Mouse (Mus musculus): ENCODE results near the gene Bnc1. TPM values are rescaled to one million over a fixed set of nuclear protein-coding genes. Genes with fewer than 3 reads are reported as not detected.

Gene Bnc1
- polyA plus RNA-seq (2015; fragmentation: Nextera tagmentation; extraction: Ambion mirVana): 2.7 and 3.0 TPM in 2 replicates

DNA sequence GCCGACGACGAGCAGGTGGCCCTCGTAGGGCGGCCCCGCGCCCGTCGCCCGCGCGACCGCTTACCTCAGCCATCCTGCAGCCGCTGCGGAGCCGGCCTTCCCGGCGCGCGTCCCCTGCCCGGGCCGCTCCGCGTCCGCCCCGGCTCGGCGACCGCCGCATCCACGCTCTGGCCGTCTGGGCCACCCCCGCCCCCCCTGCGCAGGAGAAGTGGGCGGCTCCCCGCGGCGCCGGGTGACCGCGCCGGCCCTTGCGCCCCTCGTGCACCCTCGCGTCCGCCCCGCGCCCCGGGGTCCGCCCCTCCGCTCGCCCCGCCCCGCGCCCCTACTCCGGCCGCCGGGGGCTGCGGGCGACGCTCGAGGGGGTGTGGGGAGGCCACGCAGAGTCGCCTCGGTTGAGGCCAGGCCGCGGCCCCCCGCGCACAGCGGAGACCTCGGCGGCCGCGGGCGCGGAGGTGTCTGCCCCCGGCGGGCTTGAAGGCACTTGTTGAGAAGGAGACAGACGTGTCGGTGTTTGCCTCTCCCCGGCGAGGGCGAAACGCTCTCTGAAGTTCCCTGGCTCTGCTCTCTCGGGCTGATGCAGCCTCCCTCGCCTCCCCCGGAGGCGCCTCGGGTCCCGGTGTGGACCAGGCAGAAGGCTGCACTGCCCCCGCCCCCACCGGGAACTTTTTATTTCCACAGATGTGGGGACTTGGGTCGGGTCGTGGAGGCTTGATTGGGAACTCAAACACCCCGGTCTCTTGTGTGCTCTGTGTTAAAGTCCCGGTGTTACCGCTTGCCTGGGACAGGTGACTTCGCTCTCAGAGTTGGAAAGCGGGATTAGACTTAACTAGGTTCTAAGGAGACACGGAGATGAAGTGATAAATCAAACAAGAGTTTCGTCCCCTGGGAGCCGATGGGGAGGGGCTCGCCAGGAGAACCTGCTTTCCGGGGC is at the start of gene Bnc1:
Bnc1 (minus strand) TSS at position 162 of the 931 bp plus-strand sequence.
- H3K9ac ChIP-seq (ENCODE audit: low read length): peak within 1 kb of the TSS; percentile 67
- peak within 1 kb of the TSS; percentile 40; the same call in 1 of the 2 replicates for H3K27ac ChIP-seq (ENCODE audit: low read length)
- no peaks in the 10 kb centered on the region for H3K9me3 ChIP-seq (replicated peaks; ENCODE audit: control insufficient read depth, low read length)
- peak; percentile 43; the same call in 1 of the 2 replicates for ATAC-seq (replicated peaks; ENCODE audit: extremely low read depth, insufficient read depth, low FRiP score)
- WGBS: 2% methylated on average over 67 of the region's 105 CpGs
- H3K4me2 ChIP-seq (ENCODE audit: low read depth, low read length): peak within 1 kb of the TSS; percentile 95
- H3K27me3 ChIP-seq (ENCODE audit: control insufficient read depth, insufficient read depth, low read length): peaks cover 74% of the 10 kb centered on the region
- peaks cover 4% of the 10 kb centered on the region for H3K4me1 ChIP-seq (ENCODE audit: control insufficient read depth, insufficient read depth, low read length)
- peak within 1 kb of the TSS; percentile 62 for H3K4me3 ChIP-seq (ENCODE audit: low read length)
- no peaks in the 10 kb centered on the region for H3K36me3 ChIP-seq (ENCODE audit: control insufficient read depth, insufficient read depth)

DNA sequence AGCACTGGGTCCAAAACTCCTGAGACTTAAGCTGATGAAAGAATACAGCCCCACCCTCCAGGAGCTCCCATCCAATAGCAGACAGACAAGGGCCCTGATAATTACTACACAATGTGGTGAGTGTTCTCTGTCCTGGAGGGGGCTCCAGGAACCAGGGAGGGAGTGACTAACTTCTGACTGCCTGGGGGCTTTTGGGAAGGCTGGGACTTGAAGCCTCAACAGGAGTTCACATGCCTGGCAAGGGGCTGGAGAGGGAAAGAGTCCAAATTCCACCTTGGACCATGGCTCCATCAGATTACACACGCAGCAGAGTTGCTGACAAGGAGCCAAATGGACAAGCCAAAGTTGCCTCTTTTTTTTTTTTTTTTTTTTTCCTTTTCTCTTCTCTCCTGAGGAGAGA is 41.3 kb upstream of the Bnc1 start:
- Histone ChIP-seq H3K27ac (ENCODE audit: low read length) (no peak overlapping the region), H3K27me3 (ENCODE audit: control insufficient read depth, insufficient read depth, low read length) (no peaks in the 10 kb centered on the region), H3K4me3 (ENCODE audit: low read length) (no peak overlapping the region), H3K4me2 (ENCODE audit: low read depth, low read length) (no peak overlapping the region), H3K9ac (ENCODE audit: low read length) (no peak overlapping the region), H3K4me1 (ENCODE audit: control insufficient read depth, insufficient read depth, low read length) (no peaks in the 10 kb centered on the region), H3K36me3 (ENCODE audit: control insufficient read depth, insufficient read depth) (no peaks in the 10 kb centered on the region), H3K9me3 (replicated peaks; ENCODE audit: control insufficient read depth, low read length) (no peaks in the 10 kb centered on the region)
- no peak for ATAC-seq (replicated peaks; ENCODE audit: extremely low read depth, insufficient read depth, low FRiP score)
- 35% methylated on average over 1 of the region's 1 CpGs for WGBS

DNA sequence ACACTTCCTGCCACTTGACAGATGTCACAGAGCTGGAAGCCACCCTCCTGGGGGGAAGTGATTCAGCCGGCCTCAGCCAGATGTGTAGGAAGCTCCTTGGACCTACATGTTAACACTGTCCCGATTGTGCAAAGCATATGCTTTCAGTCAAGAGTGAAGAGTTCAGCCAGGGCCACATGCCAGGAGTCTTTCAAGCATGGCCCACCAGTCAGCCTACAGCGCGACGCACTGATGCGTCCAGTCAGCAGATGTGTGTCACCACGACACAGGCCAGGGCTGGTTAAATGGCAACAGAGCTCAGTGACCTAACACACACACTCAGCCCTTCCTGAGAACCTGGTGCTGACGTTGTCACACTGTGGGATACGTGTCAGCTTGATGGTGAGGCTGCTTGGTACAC is 37.6 kb upstream of the Bnc1 start:
- no peak overlapping the region for H3K9ac ChIP-seq (ENCODE audit: low read length)
- H3K27me3 ChIP-seq (ENCODE audit: control insufficient read depth, insufficient read depth, low read length): no peaks in the 10 kb centered on the region
- H3K9me3 ChIP-seq (replicated peaks; ENCODE audit: control insufficient read depth, low read length): no peaks in the 10 kb centered on the region
- peak; percentile 45 for ATAC-seq (replicated peaks; ENCODE audit: extremely low read depth, insufficient read depth, low FRiP score)
- no peak overlapping the region for H3K4me3 ChIP-seq (ENCODE audit: low read length)
- WGBS: 46% methylated on average over 9 of the region's 9 CpGs
- H3K36me3 ChIP-seq (ENCODE audit: control insufficient read depth, insufficient read depth): no peaks in the 10 kb centered on the region
- H3K27ac ChIP-seq (ENCODE audit: low read length): no peak overlapping the region
- no peaks in the 10 kb centered on the region for H3K4me1 ChIP-seq (ENCODE audit: control insufficient read depth, insufficient read depth, low read length)
- H3K4me2 ChIP-seq (ENCODE audit: low read depth, low read length): no peak overlapping the region

DNA sequence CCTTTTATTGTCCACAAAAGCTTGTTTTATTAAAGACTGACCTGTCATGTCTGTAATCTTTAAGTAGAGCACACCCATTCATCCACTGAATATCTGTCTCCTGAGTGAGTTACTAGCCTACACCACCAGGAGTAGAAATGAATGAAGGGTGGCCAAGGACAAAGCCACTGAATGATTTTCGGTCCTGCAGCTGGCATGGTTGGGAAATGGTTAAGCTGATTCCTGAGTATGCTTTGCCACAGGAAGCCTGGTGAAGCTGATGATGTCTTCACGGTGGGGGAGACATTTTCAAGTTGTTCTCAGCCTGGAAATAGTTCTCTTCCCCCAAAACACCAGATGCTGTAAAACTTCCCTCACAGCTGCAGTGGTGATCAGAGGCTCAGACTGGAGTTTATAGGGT is 33.7 kb upstream of the Bnc1 start:
- H3K27ac ChIP-seq (ENCODE audit: low read length): no peak overlapping the region
- H3K4me2 ChIP-seq (ENCODE audit: low read depth, low read length): no peak overlapping the region
- no peak overlapping the region for H3K4me3 ChIP-seq (ENCODE audit: low read length)
- no peak for ATAC-seq (replicated peaks; ENCODE audit: extremely low read depth, insufficient read depth, low FRiP score)
- no peaks in the 10 kb centered on the region for H3K9me3 ChIP-seq (replicated peaks; ENCODE audit: control insufficient read depth, low read length)
- no peaks in the 10 kb centered on the region for H3K4me1 ChIP-seq (ENCODE audit: control insufficient read depth, insufficient read depth, low read length)
- no peaks in the 10 kb centered on the region for H3K36me3 ChIP-seq (ENCODE audit: control insufficient read depth, insufficient read depth)
- WGBS: 40% methylated on average over 2 of the region's 2 CpGs
- H3K9ac ChIP-seq (ENCODE audit: low read length): no peak overlapping the region
- no peaks in the 10 kb centered on the region for H3K27me3 ChIP-seq (ENCODE audit: control insufficient read depth, insufficient read depth, low read length)

DNA sequence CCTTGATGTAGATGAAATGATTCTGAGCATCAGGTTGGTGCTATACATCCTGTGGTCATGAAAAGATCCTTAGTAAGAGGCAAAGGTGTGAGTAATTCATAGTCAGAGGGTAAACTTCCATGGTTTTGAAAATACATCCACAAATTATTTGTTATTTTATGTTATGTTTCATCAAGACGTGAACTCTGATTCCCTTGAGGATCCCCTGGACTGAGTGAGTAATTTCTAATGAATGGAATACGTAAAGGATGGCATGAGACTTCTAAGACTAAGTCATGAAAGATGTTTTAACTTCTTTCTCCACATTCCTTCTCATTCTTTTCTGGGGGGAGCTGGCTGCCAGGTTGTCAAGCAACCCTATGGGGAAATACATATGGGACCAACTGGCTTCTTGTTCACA is 31.6 kb upstream of the Bnc1 start:
- Histone ChIP-seq H3K4me1 (ENCODE audit: control insufficient read depth, insufficient read depth, low read length) (no peaks in the 10 kb centered on the region), H3K9me3 (replicated peaks; ENCODE audit: control insufficient read depth, low read length) (no peaks in the 10 kb centered on the region), H3K4me2 (ENCODE audit: low read depth, low read length) (no peak overlapping the region), H3K36me3 (ENCODE audit: control insufficient read depth, insufficient read depth) (no peaks in the 10 kb centered on the region), H3K27me3 (ENCODE audit: control insufficient read depth, insufficient read depth, low read length) (no peaks in the 10 kb centered on the region), H3K9ac (ENCODE audit: low read length) (no peak overlapping the region), H3K27ac (ENCODE audit: low read length) (no peak overlapping the region), H3K4me3 (ENCODE audit: low read length) (no peak overlapping the region)
- 85% methylated on average over 2 of the region's 2 CpGs for WGBS
- no peak for ATAC-seq (replicated peaks; ENCODE audit: extremely low read depth, insufficient read depth, low FRiP score)

DNA sequence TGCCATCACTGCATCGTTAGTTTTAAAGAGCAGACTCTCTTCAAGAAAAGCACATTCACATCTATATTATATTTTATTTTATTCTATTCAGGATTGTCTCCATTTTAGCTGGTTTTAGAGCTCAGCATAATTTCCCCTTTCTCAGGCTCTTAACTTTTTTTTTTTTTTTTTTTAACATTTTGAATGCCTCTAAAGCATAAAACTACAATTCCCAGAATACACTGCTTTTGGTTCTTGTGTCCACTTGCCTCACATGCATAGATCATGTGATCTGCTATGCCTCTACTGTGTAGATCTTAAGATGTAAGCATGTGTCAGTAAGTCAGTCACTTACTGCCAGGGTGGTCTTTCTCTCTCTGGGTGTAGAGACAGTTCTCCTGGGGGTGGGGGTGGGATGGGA is 30.3 kb upstream of the Bnc1 start:
- Histone ChIP-seq H3K27ac (ENCODE audit: low read length) (no peak overlapping the region), H3K4me3 (ENCODE audit: low read length) (no peak overlapping the region), H3K27me3 (ENCODE audit: control insufficient read depth, insufficient read depth, low read length) (no peaks in the 10 kb centered on the region), H3K9me3 (replicated peaks; ENCODE audit: control insufficient read depth, low read length) (no peaks in the 10 kb centered on the region), H3K4me2 (ENCODE audit: low read depth, low read length) (no peak overlapping the region), H3K36me3 (ENCODE audit: control insufficient read depth, insufficient read depth) (no peaks in the 10 kb centered on the region), H3K4me1 (ENCODE audit: control insufficient read depth, insufficient read depth, low read length) (peaks cover under 1% of the 10 kb centered on the region; the same call in 1 of the 2 replicates), H3K9ac (ENCODE audit: low read length) (no peak overlapping the region)
- no peak for ATAC-seq (replicated peaks; ENCODE audit: extremely low read depth, insufficient read depth, low FRiP score)
- 83% methylated on average over 1 of the region's 1 CpGs for WGBS

DNA sequence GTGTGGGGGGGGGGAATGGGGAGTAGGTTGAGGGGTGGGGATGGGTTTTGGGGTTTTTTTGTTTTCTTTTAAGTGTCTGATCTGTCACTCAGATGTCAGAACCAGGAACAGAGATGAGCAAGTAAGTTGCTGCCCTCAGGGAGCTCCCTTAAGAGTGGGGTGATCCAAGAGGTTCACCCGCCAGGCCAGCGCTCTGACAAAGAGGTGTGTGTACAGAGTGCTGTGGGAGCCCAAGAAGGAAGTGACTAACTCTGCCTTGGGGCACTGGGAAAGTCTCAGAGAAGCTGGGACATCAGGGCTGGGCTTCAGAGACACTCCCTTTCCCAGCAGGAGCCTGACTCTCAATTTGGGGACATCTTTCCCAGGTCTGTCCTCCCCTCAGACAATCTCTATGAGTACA is 25.9 kb upstream of the Bnc1 start:
- H3K4me2 ChIP-seq (ENCODE audit: low read depth, low read length): no peak overlapping the region
- peaks cover 8% of the 10 kb centered on the region for H3K27me3 ChIP-seq (ENCODE audit: control insufficient read depth, insufficient read depth, low read length)
- no peak overlapping the region for H3K4me3 ChIP-seq (ENCODE audit: low read length)
- 79% methylated on average over 2 of the region's 2 CpGs for WGBS
- ATAC-seq (replicated peaks; ENCODE audit: extremely low read depth, insufficient read depth, low FRiP score): no peak
- no peak overlapping the region for H3K27ac ChIP-seq (ENCODE audit: low read length)
- peaks cover 5% of the 10 kb centered on the region; the same call in 1 of the 2 replicates for H3K4me1 ChIP-seq (ENCODE audit: control insufficient read depth, insufficient read depth, low read length)
- no peaks in the 10 kb centered on the region for H3K9me3 ChIP-seq (replicated peaks; ENCODE audit: control insufficient read depth, low read length)
- H3K9ac ChIP-seq (ENCODE audit: low read length): no peak overlapping the region
- H3K36me3 ChIP-seq (ENCODE audit: control insufficient read depth, insufficient read depth): no peaks in the 10 kb centered on the region

DNA sequence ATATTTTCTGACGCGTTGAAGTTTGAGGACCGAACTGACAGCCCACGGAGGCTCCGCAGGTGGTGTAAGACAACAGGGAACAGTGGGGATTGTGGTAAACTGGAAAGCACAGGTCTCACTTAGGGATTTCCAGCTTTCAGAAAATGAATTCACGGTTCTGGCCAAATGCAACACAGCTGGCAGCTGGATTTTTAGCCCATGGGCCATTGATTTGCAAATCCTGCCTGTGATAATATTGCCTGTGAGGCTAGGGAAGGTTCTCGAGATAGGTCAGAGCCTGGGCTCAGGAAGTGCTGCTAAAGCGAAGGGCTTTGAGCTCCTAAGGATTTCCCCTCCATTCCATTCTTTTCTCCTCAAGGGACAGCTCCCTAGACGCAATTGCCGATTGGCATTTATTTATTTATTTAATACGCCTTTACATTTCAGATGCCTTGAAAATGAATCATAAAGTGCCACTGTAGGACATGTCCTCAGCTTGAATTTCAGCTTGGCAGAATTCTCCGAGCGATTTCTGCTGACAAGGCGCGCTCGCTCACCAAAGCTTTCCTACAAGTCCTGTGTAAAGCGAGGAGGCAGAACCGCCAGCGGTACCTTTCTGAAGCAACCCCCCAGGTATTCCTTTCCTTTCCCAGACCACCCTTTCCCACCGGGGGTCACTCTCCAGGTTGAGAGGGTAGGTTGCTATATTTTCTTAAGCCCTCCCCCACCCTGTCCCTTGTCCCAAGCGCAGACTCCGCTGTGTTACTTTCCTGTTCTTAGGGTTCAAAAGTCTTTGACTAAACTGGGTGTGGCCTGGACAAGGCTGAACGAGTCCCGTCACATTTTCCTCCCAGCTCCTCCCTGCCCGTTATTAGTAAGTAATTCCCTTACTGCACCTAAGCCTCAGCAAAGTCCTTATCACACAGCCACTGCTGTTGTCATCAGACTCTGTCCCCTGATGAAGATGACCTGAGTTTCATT is 24.9 kb upstream of the Bnc1 start:
- Histone ChIP-seq H3K36me3 (ENCODE audit: control insufficient read depth, insufficient read depth) (no peaks in the 10 kb centered on the region), H3K9me3 (replicated peaks; ENCODE audit: control insufficient read depth, low read length) (no peaks in the 10 kb centered on the region), H3K4me2 (ENCODE audit: low read depth, low read length) (peak overlapping the region; percentile 62), H3K27ac (ENCODE audit: low read length) (no peak overlapping the region), H3K4me1 (ENCODE audit: control insufficient read depth, insufficient read depth, low read length) (peaks cover 5% of the 10 kb centered on the region; the same call in 1 of the 2 replicates), H3K4me3 (ENCODE audit: low read length) (peak overlapping the region; percentile 41), H3K27me3 (ENCODE audit: control insufficient read depth, insufficient read depth, low read length) (peaks cover 11% of the 10 kb centered on the region), H3K9ac (ENCODE audit: low read length) (0 out of 2 replicates have a peak overlapping the region, but pooled peaks have one; percentile 45)
- no peak for ATAC-seq (replicated peaks; ENCODE audit: extremely low read depth, insufficient read depth, low FRiP score)
- WGBS: 5% methylated on average over 25 of the region's 25 CpGs

Measured in heart, embryonic 16.5 days (tissue).